Mouse (Mus musculus) kidney, embryonic 14.5 days (tissue): ENCODE measurements around the gene Iqcn. TPM values are rescaled to one million over a fixed set of nuclear protein-coding genes. Genes with fewer than 3 reads are reported as not detected.
A peak's percentile ranks its signal among the peaks of the same experiment; 100 is the strongest.

Source experiments
- ATAC-seq: fragments of 200-750 bp; cut with Nextera tagmentation; 2 replicates; pipeline ENCODE4 v1.8.0; 2017; ENCODE audit warnings: moderate number of reproducible peaks, mild to moderate bottlenecking, moderate TSS enrichment, moderate library complexity; ENCODE audit not compliant: low FRiP score, low TSS enrichment
- H3K27ac ChIP-seq: fragments of 300-500 bp; sonication (generic); 2 replicates; pipeline ENCODE4 v1.5.1; 2014; ENCODE audit warnings: low read depth, mild to moderate bottlenecking, low read length, moderate library complexity, mixed read lengths
- H3K27me3 ChIP-seq: fragments of 300-500 bp; sonication (generic); 2 replicates; pipeline ENCODE4 v1.6.1; 2014; ENCODE audit warnings: mild to moderate bottlenecking, low read length; ENCODE audit not compliant: control insufficient read depth, insufficient read depth
- H3K36me3 ChIP-seq: fragments of 300-500 bp; sonication (generic); 2 replicates; pipeline ENCODE4 v1.6.1; 2014; ENCODE audit warnings: low read length, mixed read lengths; ENCODE audit not compliant: control insufficient read depth, insufficient read depth
- H3K4me1 ChIP-seq: fragments of 300-500 bp; sonication (generic); 2 replicates; pipeline ENCODE4 v1.6.1; 2014; ENCODE audit warnings: low read length, mixed read lengths; ENCODE audit not compliant: control insufficient read depth, insufficient read depth
- H3K4me2 ChIP-seq: fragments of 300-500 bp; sonication (generic); replicated peaks from 2 replicates; pipeline ENCODE4 v1.6.1; 2014; ENCODE audit warnings: low read depth, mild to moderate bottlenecking, low read length
- H3K4me3 ChIP-seq: fragments of 300-500 bp; sonication (generic); 2 replicates; pipeline ENCODE4 v1.5.1; 2014; ENCODE audit warnings: mild to moderate bottlenecking, low read length
- H3K9ac ChIP-seq: fragments of 300-500 bp; sonication (generic); 2 replicates; pipeline ENCODE4 v1.6.1; 2014; ENCODE audit warnings: low read depth, mild to moderate bottlenecking, low read length, moderate library complexity
- H3K9me3 ChIP-seq: fragments of 300-500 bp; sonication (generic); 2 replicates; pipeline ENCODE4 v1.6.1; 2016; ENCODE audit warnings: low read length; ENCODE audit not compliant: control insufficient read depth
- WGBS: fragments of 180-500 bp; shearing (Covaris S2); extraction: QIAGEN DNeasy Blood & Tissue Kit; methylation state at CpG from one replicate; pipeline ENCODE4 v1.1.7; 2014; 5-methylcytosine and 5-hydroxymethylcytosine counted together
- polyA plus RNA-seq: library from polyadenylated mRNA; unstranded; fragments of >200 nt; fragmentation: Nextera tagmentation; extraction: Ambion mirVana; gene quantifications from 2 replicates; pipeline ENCODE4 v1.2.1, GENCODE M21; 2014

Gene Iqcn
- polyA plus RNA-seq, 1 experiment from 2014 or later: 0.12 TPM

- H3K9me3 ChIP-seq: no peaks in the 10 kb centered on the region
- H3K27ac ChIP-seq: no peak overlapping the region
- peak overlapping the region; percentile 53; the same call in 1 of the 2 replicates for H3K4me3 ChIP-seq
- H3K9ac ChIP-seq: no peak overlapping the region
- peak overlapping the region; percentile 93 for H3K4me2 ChIP-seq
- ATAC-seq: no peak
- peaks cover 15% of the 10 kb centered on the region; the same call in 1 of the 2 replicates for H3K4me1 ChIP-seq
- WGBS: 81% methylated on average over 9 of the region's 9 CpGs
- H3K27me3 ChIP-seq: no peaks in the 10 kb centered on the region
- H3K36me3 ChIP-seq: peaks cover 35% of the 10 kb centered on the region
Observed at GRCm38 (mm10) chr8:70765329-70765728, 62.1 kb downstream of the Iqcn start.

GRCm38 (mm10) chr8:70765838-70766570 is 62.7 kb downstream of the Iqcn start:
- Histone ChIP-seq H3K36me3 (peaks cover 41% of the 10 kb centered on the region), H3K27me3 (no peaks in the 10 kb centered on the region), H3K9me3 (no peaks in the 10 kb centered on the region), H3K4me3 (peak overlapping the region; percentile 53), H3K4me2 (peak overlapping the region; percentile 93), H3K9ac (peak overlapping the region; percentile 57), H3K27ac (peak overlapping the region; percentile 76), H3K4me1 (peaks cover 13% of the 10 kb centered on the region; the same call in 1 of the 2 replicates)
- 0 out of 2 replicates have a peak, but pooled peaks have one; percentile 1 for ATAC-seq
- WGBS: under 1% methylated on average over 34 of the region's 34 CpGs

GRCm38 (mm10) chr8:70766571-70767440 is 63.5 kb downstream of the Iqcn start:
- Histone ChIP-seq H3K4me3 (peak overlapping the region; percentile 53), H3K9me3 (no peaks in the 10 kb centered on the region), H3K27me3 (no peaks in the 10 kb centered on the region), H3K9ac (peak overlapping the region; percentile 57), H3K4me1 (peaks cover 13% of the 10 kb centered on the region; the same call in 1 of the 2 replicates), H3K36me3 (peaks cover 49% of the 10 kb centered on the region), H3K27ac (peak overlapping the region; percentile 76), H3K4me2 (peak overlapping the region; percentile 93)
- WGBS: 11% methylated on average over 21 of the region's 21 CpGs
- peak; percentile 78 for ATAC-seq

Other genes starting within 250 kb of the Iqcn start
- gene Klhl26, start 226.5 kb upstream of the Iqcn start, polyA plus RNA-seq: 14.4 and 19.2 TPM in 2 replicates
- gene Tmem59l, start 216.1 kb upstream of the Iqcn start, polyA plus RNA-seq: 8.5 and 12.4 TPM in 2 replicates
- gene Crlf1, start 210.3 kb upstream of the Iqcn start, polyA plus RNA-seq: 26.7 and 34.8 TPM in 2 replicates
- gene Rex1bd, start 196.7 kb upstream of the Iqcn start, polyA plus RNA-seq: 129 and 151 TPM in 2 replicates
- 1,078 and 1,559 TPM in 2 replicates for gene Uba52, start 192.7 kb upstream of the Iqcn start, polyA plus RNA-seq
- gene Fkbp8, start 175.7 kb upstream of the Iqcn start, polyA plus RNA-seq: 252 and 291 TPM in 2 replicates
- gene Kxd1, start 175.5 kb upstream of the Iqcn start, polyA plus RNA-seq: 70.0 and 70.9 TPM in 2 replicates
- 12.9 and 22.4 TPM in 2 replicates for gene Ell, start 164.0 kb upstream of the Iqcn start, polyA plus RNA-seq
- 102 and 118 TPM in 2 replicates for gene Isyna1, start 109.1 kb upstream of the Iqcn start, polyA plus RNA-seq
- 172 and 220 TPM in 2 replicates for gene Ssbp4, start 94.6 kb upstream of the Iqcn start, polyA plus RNA-seq
- 1.1 and 1.4 TPM in 2 replicates for gene Lrrc25, start 87.3 kb upstream of the Iqcn start, polyA plus RNA-seq
- gene Gdf15, start 71.0 kb upstream of the Iqcn start, polyA plus RNA-seq: 0.31 and 0.41 TPM in 2 replicates
- gene Pgpep1, start 43.1 kb upstream of the Iqcn start, polyA plus RNA-seq: 62.2 and 62.6 TPM in 2 replicates
- gene Lsm4, start 30.2 kb upstream of the Iqcn start, polyA plus RNA-seq: 353 and 447 TPM in 2 replicates
- 95.1 and 117 TPM in 2 replicates for gene Jund, start 4.5 kb upstream of the Iqcn start, polyA plus RNA-seq
- 0.23 and 0.73 TPM in 2 replicates for gene Gm3336, start 15.1 kb downstream of the Iqcn start, polyA plus RNA-seq
- gene Pde4c, start 20.3 kb downstream of the Iqcn start, polyA plus RNA-seq: 2.5 and 4.0 TPM in 2 replicates
- 14.3 and 16.4 TPM in 2 replicates for gene Rab3a, start 51.2 kb downstream of the Iqcn start, polyA plus RNA-seq
- gene Mpv17l2, start 57.5 kb downstream of the Iqcn start, polyA plus RNA-seq: 47.9 and 52.7 TPM in 2 replicates
- 33.3 and 49.1 TPM in 2 replicates for gene Pik3r2, start 73.3 kb downstream of the Iqcn start, polyA plus RNA-seq
- 13.4 and 17.2 TPM in 2 replicates for gene Mast3, start 101.6 kb downstream of the Iqcn start, polyA plus RNA-seq
- not detected in 2 replicates for gene Il12rb1, start 105.0 kb downstream of the Iqcn start, polyA plus RNA-seq
- 4.7 and 5.7 TPM in 2 replicates for gene Arrdc2, start 136.3 kb downstream of the Iqcn start, polyA plus RNA-seq
- 2.5 and 2.6 TPM in 2 replicates for gene Kcnn1, start 159.8 kb downstream of the Iqcn start, polyA plus RNA-seq
- gene Ccdc124, start 170.5 kb downstream of the Iqcn start, polyA plus RNA-seq: 117 and 142 TPM in 2 replicates
- gene Slc5a5, start 189.3 kb downstream of the Iqcn start, polyA plus RNA-seq: 0.09 and 0.19 TPM in 2 replicates
- gene Rpl18a, start 194.0 kb downstream of the Iqcn start, polyA plus RNA-seq: 5,375 and 6,285 TPM in 2 replicates
- gene Map1s, start 202.5 kb downstream of the Iqcn start, polyA plus RNA-seq: 32.1 and 43.4 TPM in 2 replicates